ENCODE assay signal across 14 mouse cellular contexts in the genomic region with DNA sequence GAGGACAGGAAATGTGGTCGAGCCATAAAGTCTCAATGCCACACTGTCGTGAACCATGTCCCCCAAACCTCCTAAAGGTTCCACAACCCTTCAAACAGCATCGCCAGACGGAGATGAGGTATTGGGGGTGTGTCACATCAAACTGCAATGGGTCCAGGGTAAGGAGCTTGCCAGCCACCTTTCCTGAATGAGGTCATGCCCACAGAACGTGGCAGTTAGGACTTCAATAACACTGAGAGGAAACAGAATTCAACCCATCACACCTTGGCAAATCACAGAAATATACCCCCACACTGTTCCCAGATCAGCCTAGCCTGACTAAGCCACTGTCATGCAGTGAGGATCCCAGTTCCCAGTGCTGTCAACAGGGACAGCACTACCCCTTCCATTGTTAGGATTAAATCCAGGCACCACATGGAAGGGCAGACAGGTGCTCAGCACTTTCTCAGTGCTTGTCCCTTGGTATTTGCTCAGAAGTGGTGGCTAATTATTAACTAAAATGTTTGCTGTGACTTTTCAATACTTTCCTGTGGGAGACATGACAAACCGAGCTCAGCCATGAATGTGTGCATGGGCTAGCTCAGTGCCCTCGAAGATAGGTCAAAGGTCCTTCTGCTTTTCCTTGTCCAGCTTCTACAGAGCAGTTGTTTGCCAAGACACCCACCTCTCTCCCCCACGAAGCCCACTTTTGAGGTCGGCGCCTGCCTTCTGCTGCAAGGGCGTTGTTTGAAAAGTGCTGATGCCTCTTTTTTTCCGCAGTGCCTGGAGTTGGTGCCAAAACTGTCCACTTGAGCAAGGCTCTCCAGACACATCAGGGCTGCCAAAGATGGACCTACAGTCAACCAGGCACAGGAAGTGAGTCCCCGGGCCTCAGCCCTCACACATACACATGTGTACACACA.
DNase-seq lines count a peak whose midpoint lies in the region; ATAC-seq and TF ChIP-seq lines count a peak whose summit lies in the region.
"Had no signal": no experiment of that assay in that cellular context is flagged by ENCODE, and none has a peak within 500 bp of the region (broad histone marks: within the 10 kb centered on the region; RNA-seq: fewer than 3 reads in every experiment).

No protein-coding gene starts in this region.

- 55% methylated on average over 13 of the region's 13 CpGs for WGBS in intestine, embryonic 15.5 days
- WGBS in lung, postnatal 0 days: 24% methylated on average over 13 of the region's 13 CpGs

- peak; percentile 36 for DNase-seq in kidney, postnatal 14 days
- DNase-seq in lung, postnatal 0 days (ENCODE audit: low spot score): peak; percentile 48
- DNase-seq in urinary bladder, postnatal 14 days (ENCODE audit: low spot score): no peak
- DNase-seq in cerebellum, postnatal 36 days: no peak
- DNase-seq in natural killer cell, adult 2 months (ENCODE audit: low spot score in 2 of 2): no peak

- H3K4me1 ChIP-seq in intestine, embryonic 15.5 days (replicated peaks): peaks cover 21% of the 10 kb centered on the region
- no peaks in the 10 kb centered on the region for H3K4me1 ChIP-seq in lung, postnatal 0 days (ENCODE audit: insufficient read depth, low read depth, low read length)
- H3K4me1 ChIP-seq: heart, embryonic 12.5 days had no signal

- TF ChIP-seq EP300 in lung, postnatal 0 days (IDR thresholded peaks at IDR 0.05): no peak

- H3K4me3 ChIP-seq in intestine, embryonic 15.5 days (replicated peaks): no peak overlapping the region
- H3K4me3 ChIP-seq in lung, postnatal 0 days (ENCODE audit: low read depth, low read length): no peak overlapping the region
- H3K4me3 ChIP-seq: erythroblast, embryonic 14.5 days; heart, embryonic 12.5 days; hindbrain, embryonic 12.5 days; neural tube, embryonic 15.5 days had no signal

- H3K9me3 ChIP-seq in intestine, embryonic 15.5 days: no peaks in the 10 kb centered on the region
- H3K9me3 ChIP-seq in lung, postnatal 0 days (ENCODE audit: low read length): no peaks in the 10 kb centered on the region
- H3K9me3 ChIP-seq: heart, embryonic 12.5 days; hindbrain, embryonic 12.5 days; neural tube, embryonic 15.5 days had no signal

- no peak for TF ChIP-seq CTCF in lung, postnatal 0 days (IDR thresholded peaks at IDR 0.05)

- no peak overlapping the region for H3K9ac ChIP-seq in intestine, embryonic 15.5 days
- no peak overlapping the region for H3K9ac ChIP-seq in lung, postnatal 0 days (replicated peaks; ENCODE audit: low read depth)
- H3K9ac ChIP-seq: heart, embryonic 12.5 days; hindbrain, embryonic 12.5 days; neural tube, embryonic 15.5 days had no signal

- H3K27me3 ChIP-seq in intestine, embryonic 15.5 days (replicated peaks): no peaks in the 10 kb centered on the region
- no peaks in the 10 kb centered on the region for H3K27me3 ChIP-seq in lung, postnatal 0 days (replicated peaks; ENCODE audit: insufficient read depth, low read length)
- H3K27me3 ChIP-seq: heart, embryonic 12.5 days; hindbrain, embryonic 12.5 days; neural tube, embryonic 15.5 days had no signal

- H3K36me3 ChIP-seq in intestine, embryonic 15.5 days: no peaks in the 10 kb centered on the region
- H3K36me3 ChIP-seq in lung, postnatal 0 days (ENCODE audit: insufficient read depth, low read length): no peaks in the 10 kb centered on the region
- H3K36me3 ChIP-seq: heart, embryonic 12.5 days; hindbrain, embryonic 12.5 days; neural tube, embryonic 15.5 days had no signal

- no peak overlapping the region for H3K4me2 ChIP-seq in intestine, embryonic 15.5 days (replicated peaks)
- no peak overlapping the region for H3K4me2 ChIP-seq in lung, postnatal 0 days (replicated peaks; ENCODE audit: low read depth, low read length)
- H3K4me2 ChIP-seq: heart, embryonic 12.5 days; hindbrain, embryonic 12.5 days; neural tube, embryonic 15.5 days had no signal

- ATAC-seq in common myeloid progenitor, adult 5-6 weeks (replicated peaks; ENCODE audit: low read depth, poor library complexity, severe bottlenecking): 0 out of 2 replicates have a peak, but pooled peaks have one; percentile 42
- ATAC-seq in intestine, embryonic 15.5 days: peak; percentile 86
- peak; percentile 58 for ATAC-seq in lung, postnatal 0 days
- ATAC-seq in cerebellum, adult (ENCODE audit: insufficient number of reproducible peaks, low FRiP score, low TSS enrichment): no peak
- ATAC-seq: CD4-positive, CD25-positive, alpha-beta regulatory T cell, adult 4 months; midbrain, embryonic 16.5 days had no signal

- H3K27ac ChIP-seq in intestine, embryonic 15.5 days: no peak overlapping the region
- no peak overlapping the region for H3K27ac ChIP-seq in lung, postnatal 0 days (ENCODE audit: low read length)
- H3K27ac ChIP-seq: neural tube, embryonic 15.5 days had no signal

Comparison
In these comparisons a context has a peak if more than half of its experiments do, and no peak if none do; other contexts are left out.
1. DNase-seq: peak in kidney, postnatal 14 days (single experiment) and lung, postnatal 0 days (single experiment); none in urinary bladder, postnatal 14 days (single experiment), cerebellum, postnatal 36 days (0 of 2) and natural killer cell, adult 2 months (0 of 2).